Mouse (Mus musculus) kidney, embryonic 15.5 days (tissue): ENCODE measurements around the gene Pdlim4. TPM values are rescaled to one million over a fixed set of nuclear protein-coding genes. Genes with fewer than 3 reads are reported as not detected.

Source experiments
- ATAC-seq: fragments of 200-750 bp; cut with Nextera tagmentation; replicated peaks from 2 replicates; pipeline ENCODE4 v1.8.0; 2017; ENCODE audit warnings: moderate TSS enrichment; ENCODE audit not compliant: low FRiP score
- H3K27ac ChIP-seq: fragments of 300-500 bp; sonication (generic); 2 replicates; pipeline ENCODE4 v1.5.1; 2015; ENCODE audit warnings: mild to moderate bottlenecking, inconsistent platforms
- H3K27me3 ChIP-seq: fragments of 300-500 bp; sonication (generic); 2 replicates; pipeline ENCODE4 v1.6.1; 2015; ENCODE audit warnings: inconsistent platforms
- H3K36me3 ChIP-seq: fragments of 300-500 bp; sonication (generic); 2 replicates; pipeline ENCODE4 v1.6.1; 2015; ENCODE audit warnings: inconsistent platforms
- H3K4me1 ChIP-seq: fragments of 300-500 bp; sonication (generic); 2 replicates; pipeline ENCODE4 v1.6.1; 2015; ENCODE audit warnings: inconsistent platforms
- H3K4me2 ChIP-seq: fragments of 300-500 bp; sonication (generic); 2 replicates; pipeline ENCODE4 v1.6.1; 2015; ENCODE audit warnings: moderate library complexity, mild to moderate bottlenecking, inconsistent platforms
- H3K4me3 ChIP-seq: fragments of 300-500 bp; sonication (generic); replicated peaks from 2 replicates; pipeline ENCODE4 v1.5.1; 2015; ENCODE audit warnings: mild to moderate bottlenecking, inconsistent platforms
- H3K9ac ChIP-seq: fragments of 300-500 bp; sonication (generic); 2 replicates; pipeline ENCODE4 v1.6.1; 2015; ENCODE audit warnings: mild to moderate bottlenecking, inconsistent platforms
- H3K9me3 ChIP-seq: fragments of 300-500 bp; sonication (generic); replicated peaks from 2 replicates; pipeline ENCODE4 v1.6.1; 2016; ENCODE audit warnings: inconsistent platforms
- WGBS: fragments of 180-500 bp; shearing (Covaris S2); methylation state at CpG from one replicate; pipeline ENCODE4 v1.1.7; 2015; ENCODE audit warnings: mixed read lengths; 5-methylcytosine and 5-hydroxymethylcytosine counted together
- polyA plus RNA-seq: library from polyadenylated mRNA; unstranded; fragments of >200 nt; fragmentation: Nextera tagmentation; extraction: Ambion mirVana; gene quantifications from 2 replicates; pipeline ENCODE4 v1.2.1, GENCODE M21; 2015

Pdlim4 gene
- polyA plus RNA-seq, 1 experiment from 2014 or later = 53.2 TPM

GRCm38 (mm10) chr11:54088947-54089317, 20.1 kb upstream of the Pdlim4 start:
- H3K36me3 ChIP-seq = no peaks in the 10 kb centered on the region
- H3K9ac ChIP-seq = no peak overlapping the region
- WGBS = 54% methylated on average over 5 of the region's 5 CpGs
- H3K9me3 ChIP-seq = no peaks in the 10 kb centered on the region
- no peak overlapping the region for H3K4me2 ChIP-seq
- ATAC-seq = peak; percentile 56; the same call in 1 of the 2 replicates
- H3K4me3 ChIP-seq = no peak overlapping the region
- H3K4me1 ChIP-seq = peaks cover 9% of the 10 kb centered on the region; the same call in 1 of the 2 replicates
- H3K27ac ChIP-seq = no peak overlapping the region
- no peaks in the 10 kb centered on the region for H3K27me3 ChIP-seq

- no peak for ATAC-seq
- Histone ChIP-seq H3K27me3 (no peaks in the 10 kb centered on the region), H3K27ac (no peak overlapping the region), H3K4me3 (no peak overlapping the region), H3K4me1 (peaks cover 9% of the 10 kb centered on the region; the same call in 1 of the 2 replicates), H3K4me2 (no peak overlapping the region), H3K9ac (no peak overlapping the region), H3K9me3 (no peaks in the 10 kb centered on the region), H3K36me3 (no peaks in the 10 kb centered on the region)
- WGBS = 77% methylated on average over 7 of the region's 7 CpGs
Observed at GRCm38 (mm10) chr11:54088253-54088946, 19.6 kb upstream of the Pdlim4 start.

- no peaks in the 10 kb centered on the region for H3K27me3 ChIP-seq
- H3K4me1 ChIP-seq = peaks cover 3% of the 10 kb centered on the region; the same call in 1 of the 2 replicates
- ATAC-seq = no peak
- no peak overlapping the region for H3K4me3 ChIP-seq
- no peaks in the 10 kb centered on the region for H3K9me3 ChIP-seq
- 68% methylated on average over 5 of the region's 5 CpGs for WGBS
- H3K36me3 ChIP-seq = no peaks in the 10 kb centered on the region
- no peak overlapping the region for H3K4me2 ChIP-seq
- H3K27ac ChIP-seq = no peak overlapping the region
- no peak overlapping the region for H3K9ac ChIP-seq
Observed at GRCm38 (mm10) chr11:54085816-54086215, 17.0 kb upstream of the Pdlim4 start.

GRCm38 (mm10) chr11:54084976-54085375, 16.2 kb upstream of the Pdlim4 start:
- WGBS = 95% methylated on average over 1 of the region's 1 CpGs
- H3K36me3 ChIP-seq = no peaks in the 10 kb centered on the region

DNA sequence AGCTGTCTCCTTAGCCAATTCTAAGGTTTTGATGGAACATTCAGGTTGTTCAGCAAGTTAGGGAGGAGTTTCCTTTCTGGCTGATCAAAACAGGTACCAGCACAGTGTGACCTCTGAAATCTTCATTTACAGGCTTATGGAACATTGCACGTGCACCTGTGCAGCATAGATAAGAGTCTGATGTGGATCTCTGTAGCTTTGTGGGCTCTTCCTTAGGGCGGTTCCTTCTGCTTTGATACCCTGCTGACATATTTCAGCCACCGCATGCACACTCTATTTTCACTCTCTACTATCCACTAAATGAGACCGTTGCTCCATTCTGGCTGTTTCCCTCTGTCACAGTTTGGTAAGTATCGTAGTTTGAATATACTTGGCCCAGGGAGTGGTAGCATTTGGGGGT, 13.9 kb upstream of the Pdlim4 start:
- Histone ChIP-seq H3K36me3 (no peaks in the 10 kb centered on the region), H3K27ac (no peak overlapping the region)
- 93% methylated on average over 5 of the region's 5 CpGs for WGBS

More at GRCm38 (mm10) chr11:54084976-54085375, 16.2 kb upstream of the Pdlim4 start:
- H3K27ac ChIP-seq = no peak overlapping the region
- H3K27me3 ChIP-seq = no peaks in the 10 kb centered on the region
- ATAC-seq = no peak
- no peak overlapping the region for H3K4me3 ChIP-seq
- no peaks in the 10 kb centered on the region for H3K9me3 ChIP-seq
- no peak overlapping the region for H3K4me2 ChIP-seq
- no peak overlapping the region for H3K9ac ChIP-seq
- peaks cover 3% of the 10 kb centered on the region; the same call in 1 of the 2 replicates for H3K4me1 ChIP-seq

DNA sequence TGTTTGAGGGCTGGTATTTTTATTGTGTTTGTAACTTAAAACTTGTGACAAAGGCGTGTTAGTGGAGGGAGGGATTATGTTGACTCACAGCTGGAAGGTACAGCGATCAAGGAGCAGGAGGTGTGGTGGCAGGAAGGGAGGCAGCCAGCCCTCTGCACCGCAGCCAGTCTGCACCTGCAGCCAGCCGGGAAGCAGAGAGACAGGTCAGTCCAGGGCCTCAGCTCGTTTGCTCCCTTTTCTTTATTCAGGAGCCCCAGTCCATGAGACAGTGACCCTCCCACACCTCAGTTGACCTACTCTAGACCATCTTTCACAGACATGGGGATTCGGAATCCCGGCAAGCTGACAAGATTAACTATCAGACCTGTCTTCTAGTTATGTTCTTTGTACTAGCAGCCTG, 11.6 kb upstream of the Pdlim4 start:
- Histone ChIP-seq H3K36me3 (no peaks in the 10 kb centered on the region), H3K4me2 (no peak overlapping the region), H3K27ac (no peak overlapping the region), H3K27me3 (no peaks in the 10 kb centered on the region), H3K4me1 (peaks cover under 1% of the 10 kb centered on the region; the same call in 1 of the 2 replicates), H3K4me3 (no peak overlapping the region), H3K9me3 (no peaks in the 10 kb centered on the region), H3K9ac (no peak overlapping the region)
- WGBS = 17% methylated on average over 7 of the region's 7 CpGs
- peak; percentile 76 for ATAC-seq

More for the DNA sequence above, 13.9 kb upstream of the Pdlim4 start:
- H3K27me3 ChIP-seq = no peaks in the 10 kb centered on the region
- H3K9ac ChIP-seq = no peak overlapping the region
- ATAC-seq = no peak
- no peaks in the 10 kb centered on the region for H3K4me1 ChIP-seq
- no peak overlapping the region for H3K4me3 ChIP-seq
- H3K4me2 ChIP-seq = no peak overlapping the region
- H3K9me3 ChIP-seq = no peaks in the 10 kb centered on the region

DNA sequence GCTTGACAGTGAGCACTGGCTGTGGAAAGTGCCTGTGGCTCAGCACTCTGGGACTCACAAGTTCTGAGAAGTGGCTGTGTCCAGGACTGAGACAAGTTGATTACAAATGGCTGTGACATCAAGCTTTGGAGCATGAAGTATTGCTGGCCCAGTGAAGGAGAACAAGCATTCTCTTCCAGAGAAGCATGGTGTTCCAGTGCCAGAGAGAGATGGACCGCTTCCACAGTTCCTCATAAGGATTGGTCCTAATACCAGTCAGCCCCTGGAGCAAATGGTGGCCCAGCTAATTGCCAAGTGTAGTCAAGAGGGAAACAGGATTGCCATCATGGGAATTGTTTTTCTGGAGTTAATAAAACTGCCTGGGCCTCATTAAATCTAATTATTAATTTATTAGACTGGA, 7.3 kb upstream of the Pdlim4 start:
- Histone ChIP-seq H3K36me3 (no peaks in the 10 kb centered on the region), H3K4me1 (peaks cover 7% of the 10 kb centered on the region; the same call in 1 of the 2 replicates), H3K27ac (no peak overlapping the region), H3K27me3 (no peaks in the 10 kb centered on the region), H3K4me3 (no peak overlapping the region), H3K9ac (no peak overlapping the region), H3K9me3 (no peaks in the 10 kb centered on the region), H3K4me2 (no peak overlapping the region)
- WGBS = 83% methylated on average over 1 of the region's 1 CpGs
- no peak for ATAC-seq

DNA sequence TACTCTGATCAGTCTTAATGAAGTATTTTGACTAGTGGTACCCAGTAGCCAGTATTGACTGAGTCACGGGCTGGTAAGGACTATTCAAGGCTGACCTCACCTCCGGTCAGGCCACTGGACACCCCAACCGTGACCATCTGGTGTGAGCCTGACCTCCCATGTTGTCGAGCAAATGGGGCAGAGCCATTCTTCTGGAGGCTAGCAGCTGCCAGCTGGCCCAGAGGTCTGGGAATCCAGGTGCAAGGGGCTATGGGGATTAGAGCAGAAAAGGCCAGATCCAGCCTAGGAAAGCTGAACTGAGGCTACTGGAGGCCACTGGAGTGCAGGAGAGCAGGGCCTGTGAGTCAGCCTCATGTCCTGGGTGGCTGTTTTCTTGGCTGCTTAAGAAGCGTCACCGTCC, 6.5 kb upstream of the Pdlim4 start:
- H3K36me3 ChIP-seq = no peaks in the 10 kb centered on the region
- ATAC-seq = peak; percentile 38; the same call in 1 of the 2 replicates
- H3K4me3 ChIP-seq = no peak overlapping the region
- no peak overlapping the region for H3K4me2 ChIP-seq
- no peak overlapping the region for H3K27ac ChIP-seq
- H3K9me3 ChIP-seq = no peaks in the 10 kb centered on the region
- WGBS = 45% methylated on average over 6 of the region's 6 CpGs
- H3K9ac ChIP-seq = no peak overlapping the region
- H3K4me1 ChIP-seq = peaks cover 7% of the 10 kb centered on the region; the same call in 1 of the 2 replicates
- no peaks in the 10 kb centered on the region for H3K27me3 ChIP-seq

DNA sequence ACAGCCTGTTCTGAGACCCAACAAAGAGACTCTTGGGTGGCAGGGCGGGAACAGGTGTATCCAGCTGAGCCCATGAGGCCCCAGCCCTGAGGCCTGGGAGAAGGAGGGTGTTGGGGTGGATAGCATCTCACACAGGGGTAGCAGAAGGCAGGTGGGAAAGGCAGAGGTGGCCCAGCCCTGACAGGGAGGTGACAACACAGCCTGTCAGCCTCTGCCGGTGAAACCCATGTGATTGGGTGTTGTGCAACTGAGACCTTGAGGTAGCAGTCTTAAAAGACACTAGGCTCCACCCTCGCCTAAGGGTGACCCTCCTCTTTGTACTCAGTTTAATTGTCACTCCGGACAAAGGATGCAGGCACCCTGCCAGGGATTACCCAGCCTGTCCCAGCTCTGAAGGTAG, 4.5 kb upstream of the Pdlim4 start:
- WGBS = 50% methylated on average over 4 of the region's 4 CpGs
- no peak overlapping the region for H3K9ac ChIP-seq
- H3K4me2 ChIP-seq = no peak overlapping the region
- no peak overlapping the region for H3K27ac ChIP-seq
- H3K9me3 ChIP-seq = no peaks in the 10 kb centered on the region
- ATAC-seq = no peak
- no peaks in the 10 kb centered on the region; the same call in 1 of the 2 replicates for H3K27me3 ChIP-seq
- H3K4me1 ChIP-seq = peaks cover 21% of the 10 kb centered on the region
- H3K36me3 ChIP-seq = no peaks in the 10 kb centered on the region
- no peak overlapping the region for H3K4me3 ChIP-seq

GRCm38 (mm10) chr11:54071726-54072445, 3.1 kb upstream of the Pdlim4 start:
- Histone ChIP-seq H3K27ac (no peak overlapping the region), H3K36me3 (no peaks in the 10 kb centered on the region), H3K4me1 (peaks cover 35% of the 10 kb centered on the region), H3K9ac (no peak overlapping the region), H3K4me3 (no peak overlapping the region), H3K9me3 (no peaks in the 10 kb centered on the region), H3K27me3 (no peaks in the 10 kb centered on the region; the same call in none of the 2 replicates), H3K4me2 (no peak overlapping the region)
- WGBS = 93% methylated on average over 5 of the region's 5 CpGs
- ATAC-seq = no peak

DNA sequence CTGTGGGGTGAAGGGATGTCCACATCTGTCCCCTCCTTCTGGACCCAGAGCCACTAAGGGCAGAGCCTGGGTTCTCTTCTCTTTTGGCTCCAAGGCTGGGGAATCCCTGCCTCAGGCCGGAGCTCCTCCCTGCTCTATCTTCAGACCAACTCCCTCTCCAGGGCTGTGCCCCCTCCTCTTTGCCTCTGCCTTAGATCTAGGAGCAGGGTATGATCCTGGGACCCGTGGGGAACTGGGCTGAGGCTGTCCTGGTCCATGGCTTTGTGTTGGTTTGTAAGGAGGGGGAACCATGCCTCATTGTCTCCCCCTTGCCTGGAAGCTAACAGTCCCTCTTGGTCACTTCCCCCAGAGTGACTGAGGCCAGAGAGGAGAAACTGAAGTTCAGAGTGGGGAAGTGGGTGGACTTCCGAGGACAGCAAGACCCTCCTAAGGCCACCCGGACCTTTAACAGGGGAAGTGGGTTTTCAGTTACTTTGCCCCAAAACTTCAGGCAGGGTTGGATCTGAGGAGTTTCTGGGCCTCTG, 756 bp downstream of the Pdlim4 start:
- Histone ChIP-seq H3K9ac (peak overlapping the region; percentile 63), H3K27me3 (no peaks in the 10 kb centered on the region; the same call in none of the 2 replicates), H3K36me3 (no peaks in the 10 kb centered on the region), H3K27ac (peak overlapping the region; percentile 84), H3K4me3 (peak overlapping the region; percentile 59), H3K4me1 (peaks cover 50% of the 10 kb centered on the region), H3K4me2 (peak overlapping the region; percentile 92), H3K9me3 (no peaks in the 10 kb centered on the region)
- WGBS = 10% methylated on average over 4 of the region's 4 CpGs
- peak; percentile 20; the same call in 1 of the 2 replicates for ATAC-seq
